In genomic region chr16:95543471-95543870, GRCm38 (mm10) we compare ENCODE assay signal across 17 mouse cellular contexts. TPM values are rescaled to one million over a fixed set of nuclear protein-coding genes. Genes with fewer than 3 reads are reported as not detected.
A peak's percentile ranks its signal among the peaks of the same experiment; 100 is the strongest.
DNase-seq lines count a peak whose midpoint lies in the region; ATAC-seq and TF ChIP-seq lines count a peak whose summit lies in the region.
"Had no signal": no experiment of that assay in that cellular context is flagged by ENCODE, and none has a peak within 500 bp of the region (broad histone marks: within the 10 kb centered on the region; RNA-seq: fewer than 3 reads in every experiment).

No protein-coding gene starts in this region.

- TF ChIP-seq CTCF in left cerebral cortex, adult 2 months (IDR thresholded peaks at IDR 0.05), result no peak

- intact Hi-C loops in left cerebral cortex, adult 2 months (cut with DNase I), result no loop called here

- H3K4me1 ChIP-seq in forebrain, embryonic 14.5 days (ENCODE audit: control insufficient read depth, insufficient read depth, low read length), result no peaks in the 10 kb centered on the region
- H3K4me1 ChIP-seq: heart, embryonic 15.5 days; midbrain, embryonic 12.5 days had no signal

- peak overlapping the region; percentile 29; the same call in 1 of the 2 replicates for H3K4me3 ChIP-seq in left cerebral cortex, adult 2 months
- no peak overlapping the region for H3K4me3 ChIP-seq in forebrain, embryonic 14.5 days (ENCODE audit: low read depth, low read length)
- H3K4me3 ChIP-seq: heart, embryonic 15.5 days; midbrain, embryonic 12.5 days had no signal

- H3K4me2 ChIP-seq in forebrain, embryonic 14.5 days (ENCODE audit: low read length), result no peak overlapping the region
- H3K4me2 ChIP-seq: heart, embryonic 15.5 days; hindbrain, embryonic 14.5 days; liver, embryonic 11.5 days; midbrain, embryonic 12.5 days had no signal

- no peaks in the 10 kb centered on the region for H3K27me3 ChIP-seq in forebrain, embryonic 14.5 days (replicated peaks; ENCODE audit: control insufficient read depth, insufficient read depth, low read length)
- H3K27me3 ChIP-seq: CH12.LX; heart, embryonic 15.5 days; midbrain, embryonic 12.5 days had no signal

- WGBS in forebrain, embryonic 14.5 days, result 93% methylated on average over 12 of the region's 12 CpGs

- no peak for ATAC-seq in forebrain, embryonic 14.5 days

- DNase-seq in ZHBTc4 (ENCODE audit: low read depth, low spot score), result peak; percentile 84
- DNase-seq in frontal cortex, postnatal 10 days (ENCODE audit: low spot score in 2 of 2), result peak; percentile 11 to 13
- peak; percentile 12 to 38 for DNase-seq in left cerebral cortex, adult 2 months (ENCODE audit: extremely low spot score in 1 of 2, low spot score in 2 of 2)
- DNase-seq in right cerebral cortex, postnatal 36 days (ENCODE audit: low spot score in 2 of 2), result peak; percentile 24 to 38
- DNase-seq in forebrain, embryonic 14.5 days (ENCODE audit: low spot score), result no peak
- DNase-seq in kidney, postnatal 10 days, result no peak
- DNase-seq in neural tube, embryonic 10.5 days (ENCODE audit: extremely low spot score, low spot score), result no peak
- DNase-seq: adrenal gland, postnatal 25 days; cerebellum, adult 11-12 months; kidney, adult 18-20 months; lung, postnatal 10 days; thymus, postnatal 4 days had no signal

- no peaks in the 10 kb centered on the region for H3K9me3 ChIP-seq in forebrain, embryonic 14.5 days (replicated peaks; ENCODE audit: control insufficient read depth, low read length)
- H3K9me3 ChIP-seq: heart, embryonic 15.5 days; midbrain, embryonic 12.5 days had no signal

- H3K27ac ChIP-seq in left cerebral cortex, adult 2 months, result peak overlapping the region; percentile 7; the same call in 1 of the 2 replicates
- H3K27ac ChIP-seq in forebrain, embryonic 14.5 days (ENCODE audit: low read depth, low read length), result no peak overlapping the region
- H3K27ac ChIP-seq: heart, embryonic 15.5 days; hindbrain, embryonic 14.5 days; midbrain, embryonic 12.5 days had no signal

- H3K9ac ChIP-seq in forebrain, embryonic 14.5 days (ENCODE audit: low read length), result no peak overlapping the region
- H3K9ac ChIP-seq: heart, embryonic 15.5 days; hindbrain, embryonic 14.5 days; midbrain, embryonic 12.5 days had no signal

- no peaks in the 10 kb centered on the region for H3K36me3 ChIP-seq in forebrain, embryonic 14.5 days (ENCODE audit: control insufficient read depth, insufficient read depth, low read length)
- H3K36me3 ChIP-seq: heart, embryonic 15.5 days; midbrain, embryonic 12.5 days had no signal

RNA-seq across cellular contexts. Expression of gene Erg, which starts 42.9 kb away (rescaled TPM):
- total RNA-seq in left cerebral cortex, adult 2 months (2021), result 1 to 10 TPM; 5.5 to 5.6 TPM
- 0.75 and 1.0 TPM in 2 replicates for polyA plus RNA-seq in forebrain, embryonic 14.5 days (2014; fragmentation: Nextera tagmentation; extraction: Ambion mirVana)

Comparison
In these comparisons a context has a peak if more than half of its experiments do, and no peak if none do; other contexts are left out.
1. DNase-seq: peak in ZHBTc4 (single experiment), frontal cortex, postnatal 10 days (2 of 2), left cerebral cortex, adult 2 months (2 of 2) and right cerebral cortex, postnatal 36 days (2 of 2); none in forebrain, embryonic 14.5 days (single experiment), kidney, postnatal 10 days (single experiment) and neural tube, embryonic 10.5 days (single experiment).